Comparison of ENCODE assay signal across 20 mouse cellular contexts in genomic region chr7:97972486-97972885, GRCm38 (mm10). TPM values are rescaled to one million over a fixed set of nuclear protein-coding genes. Genes with fewer than 3 reads are reported as not detected.
DNase-seq lines count a peak whose midpoint lies in the region; ATAC-seq lines count a peak whose summit lies in the region.
"Had no signal": no experiment of that assay in that cellular context is flagged by ENCODE, and none has a peak within 500 bp of the region (broad histone marks: within the 10 kb centered on the region; RNA-seq: fewer than 3 reads in every experiment).

No protein-coding gene starts in this region.

- H3K9me3 ChIP-seq in liver, embryonic 12.5 days (replicated peaks) = no peaks in the 10 kb centered on the region
- H3K9me3 ChIP-seq: embryonic facial prominence, embryonic 10.5 days; embryonic facial prominence, embryonic 12.5 days; forebrain, embryonic 13.5 days; forebrain, embryonic 15.5 days; G1E had no signal

- peak; percentile 78 for DNase-seq in ES-CJ7 (ENCODE audit: low read depth, low spot score)
- peak; percentile 84 for DNase-seq in R1 (ENCODE audit: low read depth, low spot score)
- no peak for DNase-seq in spleen, adult 18-20 months
- DNase-seq in frontal cortex, postnatal 10 days (ENCODE audit: low spot score in 2 of 2) = no peak
- DNase-seq: adrenal gland, adult 8-10 months; adrenal gland, postnatal 14 days; adrenal gland, postnatal 36 days; cerebellum, adult 11-12 months; forebrain, postnatal 0 days had no signal

- H3K27ac ChIP-seq in liver, embryonic 12.5 days = no peak overlapping the region
- H3K27ac ChIP-seq: embryonic facial prominence, embryonic 10.5 days; embryonic facial prominence, embryonic 12.5 days; forebrain, embryonic 13.5 days; forebrain, embryonic 15.5 days had no signal

- no peaks in the 10 kb centered on the region for H3K4me1 ChIP-seq in liver, embryonic 12.5 days
- H3K4me1 ChIP-seq: embryonic facial prominence, embryonic 10.5 days; embryonic facial prominence, embryonic 12.5 days; forebrain, embryonic 13.5 days; forebrain, embryonic 15.5 days had no signal

- H3K4me2 ChIP-seq in liver, embryonic 12.5 days = no peak overlapping the region
- H3K4me2 ChIP-seq: embryonic facial prominence, embryonic 12.5 days; forebrain, embryonic 13.5 days; forebrain, embryonic 15.5 days had no signal

- H3K36me3 ChIP-seq in liver, embryonic 12.5 days = no peaks in the 10 kb centered on the region
- H3K36me3 ChIP-seq: embryonic facial prominence, embryonic 10.5 days; embryonic facial prominence, embryonic 12.5 days; forebrain, embryonic 15.5 days; G1E had no signal

- no peak overlapping the region for H3K9ac ChIP-seq in liver, embryonic 12.5 days
- H3K9ac ChIP-seq: embryonic facial prominence, embryonic 12.5 days; forebrain, embryonic 13.5 days; forebrain, embryonic 15.5 days; forebrain, postnatal 0 days had no signal

- 40% methylated on average over 4 of the region's 4 CpGs for WGBS in liver, embryonic 12.5 days (ENCODE audit: insufficient replicate concordance)

- ATAC-seq in liver, embryonic 12.5 days = no peak
- ATAC-seq: activated CD4-positive, CD25-positive, alpha-beta regulatory T cell, adult 4 months; forebrain, embryonic 13.5 days; forebrain, embryonic 15.5 days; forebrain, postnatal 0 days; Patski had no signal

- no peak overlapping the region for H3K4me3 ChIP-seq in liver, embryonic 12.5 days
- H3K4me3 ChIP-seq: embryonic facial prominence, embryonic 10.5 days; embryonic facial prominence, embryonic 12.5 days; forebrain, embryonic 13.5 days; forebrain, embryonic 15.5 days had no signal

- no peaks in the 10 kb centered on the region for H3K27me3 ChIP-seq in liver, embryonic 12.5 days (replicated peaks)
- H3K27me3 ChIP-seq: embryonic facial prominence, embryonic 12.5 days; forebrain, embryonic 13.5 days; forebrain, embryonic 15.5 days had no signal

RNA-seq across cellular contexts. Expression of gene Gdpd4, which starts 52.7 kb away (rescaled TPM):
- polyA plus RNA-seq in liver, embryonic 12.5 days (2016; fragmentation: Nextera tagmentation; extraction: Ambion mirVana) = not detected in 2 replicates
- polyA plus RNA-seq: activated CD4-positive, CD25-positive, alpha-beta regulatory T cell, adult 4 months; C2C12; embryonic facial prominence, embryonic 12.5 days; embryonic facial prominence, embryonic 14.5 days; forebrain, embryonic 11.5 days; forebrain, embryonic 13.5 days; forebrain, embryonic 15.5 days; G1E; Patski had no signal

Comparison
In these comparisons a context has a peak if more than half of its experiments do, and no peak if none do; other contexts are left out.
1. DNase-seq: peak in ES-CJ7 (single experiment) and R1 (single experiment); none in spleen, adult 18-20 months (0 of 2) and frontal cortex, postnatal 10 days (0 of 2).